Mouse (Mus musculus) forebrain, embryonic 13.5 days (tissue): ENCODE measurements around the gene Cacna2d3. TPM values are rescaled to one million over a fixed set of nuclear protein-coding genes. Genes with fewer than 3 reads are reported as not detected.
A peak's percentile ranks its signal among the peaks of the same experiment; 100 is the strongest.

Experiments
- ATAC-seq: fragments of 200-750 bp; cut with Nextera tagmentation; 2 replicates; pipeline ENCODE4 v1.8.0; 2017
- H3K27ac ChIP-seq: fragments of 300-500 bp; sonication (generic); 2 replicates; pipeline ENCODE4 v1.5.1; 2015; ENCODE audit warnings: inconsistent platforms, mild to moderate bottlenecking, moderate library complexity
- H3K27me3 ChIP-seq: fragments of 300-500 bp; sonication (generic); 2 replicates; pipeline ENCODE4 v1.6.1; 2015; ENCODE audit warnings: mild to moderate bottlenecking, inconsistent platforms
- H3K36me3 ChIP-seq: fragments of 300-500 bp; sonication (generic); 2 replicates; pipeline ENCODE4 v1.6.1; 2015; ENCODE audit warnings: mild to moderate bottlenecking, inconsistent platforms; ENCODE audit not compliant: poor library complexity, severe bottlenecking
- H3K4me1 ChIP-seq: fragments of 300-500 bp; sonication (generic); 2 replicates; pipeline ENCODE4 v1.6.1; 2015; ENCODE audit warnings: inconsistent platforms
- H3K4me2 ChIP-seq: fragments of 300-500 bp; sonication (generic); 2 replicates; pipeline ENCODE4 v1.6.1; 2015; ENCODE audit warnings: inconsistent platforms, mild to moderate bottlenecking, moderate library complexity
- H3K4me3 ChIP-seq: fragments of 300-500 bp; sonication (generic); 2 replicates; pipeline ENCODE4 v1.5.1; 2015; ENCODE audit warnings: mild to moderate bottlenecking, inconsistent platforms
- H3K9ac ChIP-seq: fragments of 300-500 bp; sonication (generic); 2 replicates; pipeline ENCODE4 v1.6.1; 2015; ENCODE audit warnings: mild to moderate bottlenecking, inconsistent platforms
- H3K9me3 ChIP-seq: fragments of 300-500 bp; sonication (generic); replicated peaks from 2 replicates; pipeline ENCODE4 v1.6.1; 2016; ENCODE audit warnings: inconsistent platforms
- WGBS: fragments of 180-500 bp; shearing (Covaris S2); methylation state at CpG from one replicate; pipeline ENCODE4 v1.1.7; 2015; 5-methylcytosine and 5-hydroxymethylcytosine counted together
- polyA plus RNA-seq: library from polyadenylated mRNA; unstranded; fragments of >200 nt; fragmentation: Nextera tagmentation; extraction: Ambion mirVana; gene quantifications from 2 replicates; pipeline ENCODE4 v1.2.1, GENCODE M21; 2015

The Cacna2d3 gene
- polyA plus RNA-seq, 1 experiment from 2014 or later = 12.3 TPM

GRCm38 (mm10) chr14:29350627-29351026 lies 371.0 kb downstream of the Cacna2d3 start:
- ATAC-seq = no peak

GRCm38 (mm10) chr14:29341581-29341980 lies 380.1 kb downstream of the Cacna2d3 start:
- Histone ChIP-seq H3K27me3 (no peaks in the 10 kb centered on the region), H3K4me1 (peaks cover 11% of the 10 kb centered on the region), H3K36me3 (no peaks in the 10 kb centered on the region), H3K4me3 (no peak overlapping the region), H3K4me2 (no peak overlapping the region), H3K9ac (no peak overlapping the region), H3K9me3 (no peaks in the 10 kb centered on the region), H3K27ac (no peak overlapping the region)
- 89% methylated on average over 6 of the region's 6 CpGs for WGBS
- no peak for ATAC-seq

More at GRCm38 (mm10) chr14:29350627-29351026, 371.0 kb downstream of the Cacna2d3 start:
- H3K36me3 ChIP-seq = no peaks in the 10 kb centered on the region
- no peaks in the 10 kb centered on the region for H3K27me3 ChIP-seq
- H3K9me3 ChIP-seq = no peaks in the 10 kb centered on the region
- H3K4me2 ChIP-seq = no peak overlapping the region
- WGBS = 57% methylated on average over 4 of the region's 4 CpGs
- H3K27ac ChIP-seq = no peak overlapping the region
- no peak overlapping the region for H3K4me3 ChIP-seq
- H3K4me1 ChIP-seq = no peaks in the 10 kb centered on the region
- no peak overlapping the region for H3K9ac ChIP-seq

- H3K4me1 ChIP-seq = peaks cover 11% of the 10 kb centered on the region
- ATAC-seq = no peak
These were observed 380.9 kb downstream of the Cacna2d3 start for GRCm38 (mm10) chr14:29340728-29341127.

GRCm38 (mm10) chr14:29334897-29335296 lies 386.8 kb downstream of the Cacna2d3 start:
- H3K4me1 ChIP-seq = peaks cover 1% of the 10 kb centered on the region; the same call in 1 of the 2 replicates
- no peaks in the 10 kb centered on the region for H3K27me3 ChIP-seq
- 83% methylated on average over 5 of the region's 5 CpGs for WGBS
- no peaks in the 10 kb centered on the region for H3K9me3 ChIP-seq
- no peak for ATAC-seq
- H3K27ac ChIP-seq = no peak overlapping the region
- no peaks in the 10 kb centered on the region for H3K36me3 ChIP-seq
- H3K9ac ChIP-seq = no peak overlapping the region
- H3K4me2 ChIP-seq = no peak overlapping the region
- no peak overlapping the region for H3K4me3 ChIP-seq

More at GRCm38 (mm10) chr14:29340728-29341127, 380.9 kb downstream of the Cacna2d3 start:
- no peak overlapping the region; the same call in 1 of the 2 replicates for H3K9ac ChIP-seq
- H3K36me3 ChIP-seq = no peaks in the 10 kb centered on the region
- 10% methylated on average over 5 of the region's 5 CpGs for WGBS
- H3K4me2 ChIP-seq = no peak overlapping the region
- no peak overlapping the region for H3K4me3 ChIP-seq
- H3K27me3 ChIP-seq = no peaks in the 10 kb centered on the region
- no peaks in the 10 kb centered on the region for H3K9me3 ChIP-seq
- peak overlapping the region; percentile 22; the same call in 1 of the 2 replicates for H3K27ac ChIP-seq

GRCm38 (mm10) chr14:29334216-29334615 lies 387.4 kb downstream of the Cacna2d3 start:
- 90% methylated on average over 2 of the region's 2 CpGs for WGBS

GRCm38 (mm10) chr14:29324430-29324782 lies 397.3 kb downstream of the Cacna2d3 start:
- H3K9ac ChIP-seq = no peak overlapping the region
- no peak overlapping the region for H3K4me3 ChIP-seq
- 92% methylated on average over 5 of the region's 5 CpGs for WGBS
- H3K27ac ChIP-seq = no peak overlapping the region
- no peaks in the 10 kb centered on the region for H3K36me3 ChIP-seq
- no peaks in the 10 kb centered on the region for H3K9me3 ChIP-seq
- no peaks in the 10 kb centered on the region for H3K27me3 ChIP-seq
- no peak overlapping the region for H3K4me2 ChIP-seq
- H3K4me1 ChIP-seq = no peaks in the 10 kb centered on the region
- ATAC-seq = no peak

More at GRCm38 (mm10) chr14:29334216-29334615, 387.4 kb downstream of the Cacna2d3 start:
- H3K9ac ChIP-seq = no peak overlapping the region
- H3K27me3 ChIP-seq = no peaks in the 10 kb centered on the region
- no peak overlapping the region for H3K4me2 ChIP-seq
- H3K4me1 ChIP-seq = no peaks in the 10 kb centered on the region
- no peaks in the 10 kb centered on the region for H3K9me3 ChIP-seq
- H3K27ac ChIP-seq = no peak overlapping the region
- no peak overlapping the region for H3K4me3 ChIP-seq
- ATAC-seq = no peak
- no peaks in the 10 kb centered on the region for H3K36me3 ChIP-seq

GRCm38 (mm10) chr14:29323718-29324429 lies 397.8 kb downstream of the Cacna2d3 start:
- H3K9me3 ChIP-seq = no peaks in the 10 kb centered on the region
- H3K4me1 ChIP-seq = no peaks in the 10 kb centered on the region
- H3K4me3 ChIP-seq = no peak overlapping the region
- H3K27ac ChIP-seq = no peak overlapping the region
- H3K36me3 ChIP-seq = no peaks in the 10 kb centered on the region
- no peak overlapping the region for H3K9ac ChIP-seq
- ATAC-seq = no peak
- no peaks in the 10 kb centered on the region for H3K27me3 ChIP-seq
- no peak overlapping the region for H3K4me2 ChIP-seq
- WGBS = 89% methylated on average over 9 of the region's 9 CpGs

GRCm38 (mm10) chr14:29313431-29313830 lies 408.2 kb downstream of the Cacna2d3 start:
- no peak overlapping the region for H3K27ac ChIP-seq
- no peak overlapping the region for H3K4me2 ChIP-seq
- H3K36me3 ChIP-seq = no peaks in the 10 kb centered on the region
- no peaks in the 10 kb centered on the region for H3K4me1 ChIP-seq
- H3K9me3 ChIP-seq = no peaks in the 10 kb centered on the region
- H3K9ac ChIP-seq = no peak overlapping the region
- no peaks in the 10 kb centered on the region for H3K27me3 ChIP-seq
- H3K4me3 ChIP-seq = no peak overlapping the region
- WGBS = 94% methylated on average over 2 of the region's 2 CpGs
- ATAC-seq = no peak

- H3K9ac ChIP-seq = no peak overlapping the region
- ATAC-seq = no peak
- H3K36me3 ChIP-seq = no peaks in the 10 kb centered on the region
- no peaks in the 10 kb centered on the region for H3K4me1 ChIP-seq
- H3K9me3 ChIP-seq = no peaks in the 10 kb centered on the region
- H3K27me3 ChIP-seq = no peaks in the 10 kb centered on the region
- no peak overlapping the region for H3K27ac ChIP-seq
- H3K4me2 ChIP-seq = no peak overlapping the region
- no peak overlapping the region for H3K4me3 ChIP-seq
- 70% methylated on average over 9 of the region's 9 CpGs for WGBS
These were observed 416.0 kb downstream of the Cacna2d3 start for GRCm38 (mm10) chr14:29305623-29306022.

GRCm38 (mm10) chr14:29296185-29296754 lies 425.4 kb downstream of the Cacna2d3 start:
- H3K27me3 ChIP-seq = no peaks in the 10 kb centered on the region
- WGBS = 57% methylated on average over 2 of the region's 2 CpGs
- no peak overlapping the region for H3K4me3 ChIP-seq
- H3K27ac ChIP-seq = no peak overlapping the region
- H3K4me2 ChIP-seq = no peak overlapping the region
- H3K9me3 ChIP-seq = no peaks in the 10 kb centered on the region
- H3K9ac ChIP-seq = no peak overlapping the region
- H3K4me1 ChIP-seq = no peaks in the 10 kb centered on the region
- no peaks in the 10 kb centered on the region for H3K36me3 ChIP-seq
- no peak for ATAC-seq

- no peaks in the 10 kb centered on the region for H3K4me1 ChIP-seq
- H3K4me2 ChIP-seq = no peak overlapping the region
- no peak for ATAC-seq
- H3K36me3 ChIP-seq = no peaks in the 10 kb centered on the region
- no peak overlapping the region for H3K27ac ChIP-seq
- H3K4me3 ChIP-seq = no peak overlapping the region
- WGBS = 83% methylated on average over 1 of the region's 1 CpGs
- no peak overlapping the region for H3K9ac ChIP-seq
- H3K9me3 ChIP-seq = no peaks in the 10 kb centered on the region
- H3K27me3 ChIP-seq = no peaks in the 10 kb centered on the region
These were observed 442.8 kb downstream of the Cacna2d3 start for GRCm38 (mm10) chr14:29278901-29279300.

- Histone ChIP-seq H3K9ac (no peak overlapping the region), H3K27me3 (no peaks in the 10 kb centered on the region), H3K27ac (no peak overlapping the region), H3K4me3 (no peak overlapping the region), H3K4me2 (no peak overlapping the region), H3K9me3 (no peaks in the 10 kb centered on the region), H3K4me1 (no peaks in the 10 kb centered on the region), H3K36me3 (no peaks in the 10 kb centered on the region)
- WGBS = 78% methylated on average over 2 of the region's 2 CpGs
- ATAC-seq = no peak
These were observed 443.3 kb downstream of the Cacna2d3 start for GRCm38 (mm10) chr14:29278401-29278800.
